Mouse (Mus musculus): ENCODE results near the gene Bscl2.
"Not testable (repeated sequence)": the region's sequence is repeated elsewhere in the genome, so short reads cannot be mapped to it uniquely, and the experiment has no call there.

- TF ChIP-seq CTCF (IDR thresholded peaks at IDR 0.05; ENCODE audit: extremely low read depth, insufficient read depth, insufficient read length, insufficient replicate concordance); POLR2A (IDR thresholded peaks at IDR 0.05; ENCODE audit: low read depth, low read length): not testable (repeated sequence)
Measured at GRCm38 (mm10) chr19:8896231-8896630, 59.0 kb downstream of the Bscl2 start.
